Mouse (Mus musculus): ENCODE measurements around the gene Chrnb1.

DNA sequence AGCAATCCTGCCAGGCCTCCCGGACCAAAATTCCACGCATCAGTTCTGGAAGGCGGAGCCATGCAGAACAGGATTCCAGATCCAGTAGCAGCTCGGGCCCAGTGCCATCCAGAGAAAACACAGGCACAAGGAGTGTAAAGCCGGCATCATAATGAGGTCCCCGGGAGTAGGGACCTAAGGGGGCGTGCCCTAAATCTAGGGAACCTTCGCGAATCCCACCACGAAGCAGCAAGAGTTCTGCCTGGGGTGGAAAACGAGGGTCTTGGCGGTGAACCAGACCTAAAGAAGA, 8.9 kb upstream of the Chrnb1 start:
- TF ChIP-seq FLI1 (IDR thresholded peaks at IDR 0.05; ENCODE audit: low read length) (no peak), GATA1 (IDR thresholded peaks at IDR 0.05; ENCODE audit: borderline replicate concordance, low read length) (no peak)
